Mouse (Mus musculus): Measurements from ENCODE around the gene D10Jhu81e. TPM values are rescaled to one million over a fixed set of nuclear protein-coding genes. Genes with fewer than 3 reads are reported as not detected.
"Not testable (repeated sequence)": the region's sequence is repeated elsewhere in the genome, so short reads cannot be mapped to it uniquely, and the experiment has no call there.

Gene D10Jhu81e
- total RNA-seq, 1 experiment from 2014 or later: 97.8 TPM

- peak; percentile 78 for ATAC-seq (replicated peaks; ENCODE audit: low read depth, poor library complexity, severe bottlenecking)
Measured at GRCm38 (mm10) chr10:78134975-78135798, 34.4 kb downstream of the D10Jhu81e start.

- peak; percentile 61 for ATAC-seq (replicated peaks; ENCODE audit: low read depth, poor library complexity, severe bottlenecking)
Measured at GRCm38 (mm10) chr10:78134400-78134799, 35.2 kb downstream of the D10Jhu81e start.

DNA sequence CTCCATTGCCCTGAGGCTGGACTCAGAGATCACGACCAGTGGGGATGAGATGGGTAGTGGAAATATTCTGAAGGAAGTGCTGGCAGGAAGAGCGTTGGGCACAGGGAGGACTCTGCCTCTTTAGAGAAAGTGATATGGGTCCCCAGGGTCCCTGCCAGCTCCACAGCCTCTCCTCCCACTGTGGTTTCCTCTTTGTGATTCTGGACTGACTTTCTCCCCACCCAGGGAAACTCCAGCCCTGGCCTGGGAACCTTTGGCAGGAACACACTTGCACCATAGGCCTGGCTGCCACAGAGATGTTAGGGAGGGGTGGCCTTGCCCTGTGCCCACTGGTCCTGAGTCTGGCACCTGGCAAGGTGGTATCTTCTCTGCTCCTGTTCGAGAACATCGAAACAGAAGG lies 39.6 kb downstream of the D10Jhu81e start:
- peak; percentile 59 for ATAC-seq (replicated peaks; ENCODE audit: low read depth, poor library complexity, severe bottlenecking)

GRCm38 (mm10) chr10:78129423-78129822 lies 40.2 kb downstream of the D10Jhu81e start:
- no peak for ATAC-seq (replicated peaks; ENCODE audit: low read depth, poor library complexity, severe bottlenecking)

- ATAC-seq (replicated peaks; ENCODE audit: low read depth, poor library complexity, severe bottlenecking): no peak
Measured at GRCm38 (mm10) chr10:78128647-78129046, 40.9 kb downstream of the D10Jhu81e start.

- ATAC-seq (replicated peaks; ENCODE audit: low read depth, poor library complexity, severe bottlenecking): no peak
Measured at GRCm38 (mm10) chr10:78127931-78128330, 41.7 kb downstream of the D10Jhu81e start.

DNA sequence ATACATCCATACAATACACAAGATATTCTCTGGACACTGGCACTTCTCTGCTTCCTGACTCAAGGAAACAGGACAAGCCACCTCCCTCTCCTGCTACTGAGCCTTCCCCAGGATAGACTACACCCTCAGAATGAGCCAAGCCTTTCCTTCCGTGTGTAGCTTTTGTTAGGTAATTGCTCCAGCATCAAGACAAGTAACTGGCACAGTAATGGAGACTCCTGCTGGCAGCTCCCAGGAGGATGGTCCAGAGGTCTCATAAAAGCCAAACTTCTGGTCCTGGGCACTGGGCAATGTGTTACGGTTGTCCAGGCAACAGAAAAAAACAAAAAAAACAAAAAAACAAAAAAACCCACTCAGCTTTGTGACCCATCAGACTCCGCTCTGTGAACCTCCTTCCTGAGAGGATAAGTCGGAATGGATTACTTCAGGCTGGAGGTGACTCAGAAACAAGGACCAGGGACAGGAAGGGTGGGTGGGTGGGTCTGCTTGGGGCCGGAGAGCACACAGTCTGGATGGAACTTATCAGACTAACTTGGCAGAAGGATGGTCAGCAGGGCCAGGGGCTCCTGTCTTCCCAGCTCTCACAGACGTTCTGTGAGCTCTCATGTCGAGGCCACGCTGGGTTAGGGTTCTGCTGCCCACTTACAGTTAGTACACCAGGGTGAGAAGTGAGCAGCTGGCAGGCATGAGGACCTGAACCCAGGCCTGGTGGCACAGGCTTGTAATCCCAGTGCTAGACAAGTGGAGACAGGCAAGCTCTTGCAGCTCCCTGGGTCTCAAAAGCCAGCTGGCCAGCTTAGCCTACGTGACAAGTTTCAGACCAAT lies 42.3 kb downstream of the D10Jhu81e start:
- no peak for ATAC-seq (replicated peaks; ENCODE audit: low read depth, poor library complexity, severe bottlenecking)

DNA sequence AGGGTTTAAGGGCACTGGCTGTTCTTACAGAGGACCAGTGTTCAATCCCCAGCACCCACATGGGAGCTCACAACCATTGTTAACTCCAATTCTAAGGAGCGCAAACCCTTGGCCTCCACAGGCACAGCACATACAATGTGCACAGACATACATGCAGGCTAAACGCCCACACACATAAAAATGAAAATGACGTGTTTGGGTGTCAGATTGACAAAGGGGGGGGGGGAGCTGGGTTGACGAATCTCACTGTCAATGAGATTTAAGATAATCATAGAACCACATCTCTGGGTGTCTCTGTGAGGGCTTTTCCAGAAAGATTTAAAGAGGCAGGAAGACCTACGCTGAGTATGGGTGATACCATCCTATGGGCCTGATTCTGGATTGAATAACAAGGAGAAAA lies 43.3 kb downstream of the D10Jhu81e start:
- ATAC-seq (replicated peaks; ENCODE audit: low read depth, poor library complexity, severe bottlenecking): no peak

DNA sequence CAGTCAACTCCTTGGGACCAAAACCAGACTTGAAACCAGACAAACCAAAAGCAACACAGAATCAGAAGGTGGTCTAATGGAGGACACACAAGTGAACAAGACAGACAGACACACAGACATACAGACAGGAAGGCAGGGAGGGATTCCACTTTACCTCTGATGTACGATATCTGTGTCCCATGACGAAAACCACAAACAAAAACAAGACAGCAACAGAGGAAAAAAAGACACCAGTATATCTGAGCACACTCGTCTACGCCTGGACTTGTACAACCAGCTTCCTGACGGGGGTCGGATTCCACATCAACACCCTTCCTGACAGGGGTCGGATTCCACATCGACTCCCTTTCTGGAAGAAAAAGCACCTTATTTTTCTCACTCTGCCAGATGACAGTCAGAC lies 44.5 kb downstream of the D10Jhu81e start:
- not testable (repeated sequence) for ATAC-seq (replicated peaks; ENCODE audit: low read depth, poor library complexity, severe bottlenecking)

DNA sequence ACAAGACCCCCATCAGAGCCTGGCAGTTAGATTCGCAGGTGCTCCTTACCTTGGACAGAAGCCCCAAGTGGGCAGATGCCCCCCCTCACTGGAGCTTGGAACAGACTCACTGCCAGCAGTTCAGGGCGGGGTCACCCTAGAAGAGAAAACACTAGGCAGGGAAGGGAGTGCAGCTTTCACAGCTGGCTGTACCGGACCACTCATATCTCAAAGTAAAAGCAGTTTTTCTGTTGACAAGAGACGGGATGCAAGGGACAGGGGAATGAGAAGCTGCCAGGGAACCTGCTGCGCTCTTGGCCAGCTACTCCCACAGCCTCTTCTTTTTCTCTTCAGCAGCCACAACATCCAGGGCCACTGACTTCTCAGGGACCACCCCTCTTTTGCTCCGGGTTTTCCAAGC lies 45.4 kb downstream of the D10Jhu81e start:
- not testable (repeated sequence) for ATAC-seq (replicated peaks; ENCODE audit: low read depth, poor library complexity, severe bottlenecking)

DNA sequence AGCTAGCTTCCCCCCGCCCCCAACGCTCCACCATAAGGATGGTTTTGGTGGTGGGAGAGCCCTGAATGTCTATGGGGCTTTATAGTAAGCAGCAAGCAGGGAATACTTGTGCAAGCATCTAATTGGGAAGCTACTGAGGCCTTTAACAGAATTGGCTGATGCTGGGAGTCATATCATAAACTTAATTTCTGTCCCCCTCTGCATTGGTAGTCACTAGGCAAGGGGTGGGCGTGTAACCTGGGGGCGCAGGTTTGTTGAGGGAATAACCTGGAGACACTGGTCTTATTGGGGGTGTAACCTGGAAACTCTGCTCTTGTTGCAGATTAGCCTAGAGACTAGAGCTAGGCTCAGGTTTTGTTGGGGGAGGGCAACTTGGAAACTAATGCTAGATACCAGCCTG lies 50.2 kb downstream of the D10Jhu81e start:
- ATAC-seq (replicated peaks; ENCODE audit: low read depth, poor library complexity, severe bottlenecking): no peak

GRCm38 (mm10) chr10:78115153-78115552 lies 54.4 kb downstream of the D10Jhu81e start:
- no peak for ATAC-seq (replicated peaks; ENCODE audit: low read depth, poor library complexity, severe bottlenecking)

DNA sequence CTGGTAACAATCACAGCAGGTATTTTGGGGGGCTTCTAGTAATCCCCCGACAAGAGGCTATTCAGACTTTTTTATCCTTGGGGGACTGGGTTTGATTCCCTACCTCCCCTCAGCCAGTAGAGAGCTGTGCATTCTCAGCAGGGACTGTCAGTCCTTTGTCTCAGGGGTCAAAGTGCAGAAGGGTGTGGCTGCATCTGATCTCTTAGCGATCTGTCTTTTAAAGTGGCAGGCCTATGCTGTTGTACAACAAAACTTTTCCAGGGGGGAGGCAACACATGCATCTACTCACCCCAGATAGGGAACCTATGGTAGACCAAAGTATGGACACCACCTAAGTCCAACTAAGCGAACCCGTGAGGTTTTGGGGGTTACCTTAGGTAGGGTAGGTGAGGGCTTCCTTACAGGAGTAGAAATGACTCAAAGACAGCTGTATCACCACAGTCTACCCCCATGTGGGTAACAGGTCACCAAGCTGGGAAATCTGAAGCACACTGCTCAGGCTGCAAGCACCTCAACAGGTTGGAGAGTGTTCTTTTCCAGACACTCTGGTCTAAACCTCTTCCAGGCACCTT lies 55.0 kb downstream of the D10Jhu81e start:
- ATAC-seq (replicated peaks; ENCODE audit: low read depth, poor library complexity, severe bottlenecking): no peak

Other genes starting within 250 kb of the D10Jhu81e start
- gene Trpm2, start 199.2 kb downstream of the D10Jhu81e start, total RNA-seq (2017): 1.4 and 4.2 TPM in 2 replicates
- gene 1810043G02Rik, start 191.3 kb downstream of the D10Jhu81e start, total RNA-seq (2017): 10.5 and 12.6 TPM in 2 replicates
- gene Pfkl, start 159.7 kb downstream of the D10Jhu81e start, total RNA-seq (2017): 42.8 and 43.8 TPM in 2 replicates
- 0.87 TPM in 1 of 2 replicates, not detected in the other for gene Dnmt3l, start 127.8 kb downstream of the D10Jhu81e start, total RNA-seq (2017)
- gene Aire, start 126.2 kb downstream of the D10Jhu81e start, total RNA-seq (2017): not detected in 2 replicates
- gene Icosl, start 100.5 kb downstream of the D10Jhu81e start, total RNA-seq (2017): 0.73 and 1.0 TPM in 2 replicates
- gene Pwp2, start 15.4 kb upstream of the D10Jhu81e start, total RNA-seq (2017): 29.2 and 32.2 TPM in 2 replicates
- 27.8 and 29.0 TPM in 2 replicates for gene Trappc10, start 74.9 kb upstream of the D10Jhu81e start, total RNA-seq (2017)
- gene Agpat3, start 182.7 kb upstream of the D10Jhu81e start, total RNA-seq (2017): 8.2 and 12.7 TPM in 2 replicates
- 393 and 414 TPM in 2 replicates for gene Rrp1, start 243.3 kb upstream of the D10Jhu81e start, total RNA-seq (2017)